Mouse (Mus musculus): ENCODE results near the gene Rpl7l1. TPM values are rescaled to one million over a fixed set of nuclear protein-coding genes. Genes with fewer than 3 reads are reported as not detected.
A peak's percentile ranks its signal among the peaks of the same experiment; 100 is the strongest.

Rpl7l1 gene
- polyA plus RNA-seq, 1 experiment from 2014 or later, result 140 TPM

DNA sequence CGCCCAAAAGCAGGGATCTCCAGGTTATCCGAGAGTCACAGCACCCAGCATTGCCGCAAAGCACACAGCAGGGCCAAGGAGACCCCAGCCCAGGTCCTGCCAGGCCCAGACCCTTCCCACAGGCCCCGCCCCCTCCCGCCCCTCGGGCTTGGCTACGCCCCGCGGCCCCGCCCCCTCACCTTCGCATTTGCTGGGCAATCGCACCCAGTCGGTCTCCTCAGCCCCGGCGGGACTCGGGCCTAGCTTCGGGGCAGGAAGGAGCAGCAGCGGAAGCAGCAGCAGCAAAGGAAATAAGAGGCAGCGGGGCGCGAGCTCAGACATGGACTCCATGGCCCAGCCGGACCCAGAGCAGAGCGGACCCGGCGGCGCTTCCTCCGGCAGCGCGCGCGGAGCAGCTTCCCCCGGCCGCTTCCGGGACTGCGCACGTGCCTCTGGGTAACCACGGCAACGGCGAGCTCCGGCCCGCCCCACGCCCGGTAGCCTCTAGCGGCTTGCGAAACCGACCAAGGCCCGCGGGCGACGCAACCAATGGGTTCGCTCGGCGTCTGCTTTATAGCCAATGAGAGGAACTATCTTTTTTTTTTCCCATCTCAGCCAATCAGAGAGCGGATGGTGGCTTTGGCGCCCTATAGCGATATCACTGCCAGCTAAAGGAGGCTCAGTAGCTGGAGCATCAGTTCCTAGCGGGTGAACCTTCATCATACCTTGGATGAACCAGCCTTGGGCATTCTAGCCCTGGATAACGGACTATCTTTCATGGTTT, 30.5 kb downstream of the Rpl7l1 start, which contains the start of gene Cnpy3:
Cnpy3 (minus strand) TSS at position 421 of the 763 bp plus-strand sequence.
- Histone ChIP-seq H3K9me3 (replicated peaks) (no peaks in the 10 kb centered on the region), H3K4me1 (peaks cover 41% of the 10 kb centered on the region), H3K36me3 (peaks cover 22% of the 10 kb centered on the region), H3K27ac (peak within 1 kb of the TSS; percentile 89), H3K4me2 (peak within 1 kb of the TSS; percentile 95), H3K27me3 (replicated peaks) (peaks cover 10% of the 10 kb centered on the region; the same call in 1 of the 2 replicates), H3K4me3 (peak within 1 kb of the TSS; percentile 86), H3K9ac (peak within 1 kb of the TSS; percentile 80)
- under 1% methylated on average over 58 of the region's 58 CpGs for whole genome bisulfite sequencing (ENCODE audit: insufficient replicate concordance)
- ATAC-seq, result peak; percentile 99

DNA sequence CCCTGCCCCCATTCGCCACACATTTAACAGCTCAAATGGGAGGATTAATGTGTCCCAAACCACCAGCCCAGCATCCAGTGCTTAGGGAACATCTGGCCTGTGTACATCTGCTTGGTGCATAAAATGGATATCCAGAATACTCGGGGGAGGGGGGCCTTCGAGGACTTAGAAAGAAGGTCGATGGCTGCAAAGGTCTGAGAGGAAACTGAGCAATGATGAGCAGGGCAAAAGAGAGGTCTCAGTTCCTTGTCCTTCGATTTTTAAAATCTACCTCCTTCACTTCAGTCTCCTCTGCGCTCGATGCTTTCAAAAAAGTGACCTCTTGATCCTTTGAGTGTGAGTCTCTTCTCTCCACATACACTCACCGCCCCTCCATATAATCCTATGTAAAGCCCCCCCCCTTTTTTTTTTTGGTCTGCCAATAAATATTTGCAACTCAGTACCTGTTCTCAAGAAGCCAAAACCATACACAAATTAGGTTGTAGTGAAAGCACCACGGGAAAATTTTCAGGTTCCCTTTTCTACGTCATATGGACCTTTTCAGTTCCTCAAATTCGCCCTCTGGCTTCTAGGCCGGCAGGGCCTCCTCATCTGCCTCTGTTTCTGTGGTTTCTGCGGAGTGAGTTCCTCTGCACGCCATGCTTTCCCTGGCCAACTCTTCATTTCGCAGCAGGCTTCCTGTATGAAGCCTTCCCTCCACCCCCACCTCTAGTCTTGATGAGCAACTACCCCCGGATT, 31.2 kb downstream of the Rpl7l1 start:
- WGBS (ENCODE audit: insufficient replicate concordance), result 13% methylated on average over 16 of the region's 16 CpGs
- peak; percentile 10; the same call in 1 of the 2 replicates for ATAC-seq
- H3K4me3 ChIP-seq, result peak overlapping the region; percentile 86
- peak overlapping the region; percentile 80 for H3K9ac ChIP-seq
- peak overlapping the region; percentile 89 for H3K27ac ChIP-seq
- peaks cover 41% of the 10 kb centered on the region for H3K4me1 ChIP-seq
- peaks cover 29% of the 10 kb centered on the region for H3K36me3 ChIP-seq
- peak overlapping the region; percentile 95 for H3K4me2 ChIP-seq
- peaks cover 5% of the 10 kb centered on the region; the same call in 1 of the 2 replicates for H3K27me3 ChIP-seq (replicated peaks)
- H3K9me3 ChIP-seq (replicated peaks), result no peaks in the 10 kb centered on the region

DNA sequence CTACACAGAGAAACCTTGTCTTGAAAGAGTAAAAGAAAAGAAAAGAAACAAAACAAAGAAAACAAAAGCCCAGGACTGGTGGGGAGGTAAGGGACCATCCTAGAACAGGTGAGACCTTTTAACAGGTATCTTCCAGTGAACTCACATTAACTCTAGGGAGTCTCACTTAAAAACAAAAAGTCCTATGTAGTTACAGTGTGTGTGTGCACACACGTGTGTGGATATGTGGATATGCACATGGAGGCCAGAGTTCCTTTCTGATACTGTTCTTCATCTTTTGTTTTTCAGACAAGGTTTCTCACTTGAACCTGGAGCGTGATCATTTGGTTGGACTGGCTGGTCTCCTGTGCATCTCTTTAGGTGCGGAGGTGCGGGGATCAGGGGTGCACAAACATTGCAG, 31.9 kb downstream of the Rpl7l1 start:
- Histone ChIP-seq H3K27ac (peak overlapping the region; percentile 89), H3K9ac (peak overlapping the region; percentile 80), H3K4me1 (peaks cover 41% of the 10 kb centered on the region), H3K4me2 (peak overlapping the region; percentile 95), H3K36me3 (peaks cover 36% of the 10 kb centered on the region), H3K9me3 (replicated peaks) (no peaks in the 10 kb centered on the region), H3K4me3 (peak overlapping the region; percentile 86), H3K27me3 (replicated peaks) (no peaks in the 10 kb centered on the region)
- 69% methylated on average over 4 of the region's 4 CpGs for WGBS (ENCODE audit: insufficient replicate concordance)
- ATAC-seq, result no peak

DNA sequence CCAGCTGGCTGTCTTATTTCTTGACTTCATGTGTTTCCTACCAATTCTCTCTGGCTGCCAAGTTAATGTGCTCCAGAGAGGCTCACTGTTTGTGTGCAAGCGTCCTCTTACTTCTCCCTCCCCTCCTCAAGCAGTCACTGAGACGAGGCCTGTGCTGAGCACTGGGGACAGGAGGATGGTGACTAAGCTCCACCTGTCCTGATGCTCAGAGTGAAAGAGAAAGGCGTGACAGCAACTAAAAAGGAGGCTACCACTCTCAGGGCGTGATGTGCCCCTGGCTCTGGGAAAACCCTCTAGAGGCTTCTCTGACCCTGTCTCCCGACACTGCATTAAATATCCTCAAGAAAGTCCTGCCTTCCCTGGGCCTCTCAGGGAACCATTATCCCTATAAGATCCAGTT, 33.2 kb downstream of the Rpl7l1 start:
- no peak for ATAC-seq
- no peak overlapping the region for H3K4me2 ChIP-seq
- no peaks in the 10 kb centered on the region for H3K27me3 ChIP-seq (replicated peaks)
- H3K27ac ChIP-seq, result no peak overlapping the region
- no peaks in the 10 kb centered on the region for H3K9me3 ChIP-seq (replicated peaks)
- H3K4me1 ChIP-seq, result peaks cover 41% of the 10 kb centered on the region
- 79% methylated on average over 5 of the region's 5 CpGs for WGBS (ENCODE audit: insufficient replicate concordance)
- H3K36me3 ChIP-seq, result peaks cover 47% of the 10 kb centered on the region
- 0 out of 2 replicates have a peak overlapping the region, but pooled peaks have one; percentile 2 for H3K9ac ChIP-seq
- H3K4me3 ChIP-seq, result no peak overlapping the region

DNA sequence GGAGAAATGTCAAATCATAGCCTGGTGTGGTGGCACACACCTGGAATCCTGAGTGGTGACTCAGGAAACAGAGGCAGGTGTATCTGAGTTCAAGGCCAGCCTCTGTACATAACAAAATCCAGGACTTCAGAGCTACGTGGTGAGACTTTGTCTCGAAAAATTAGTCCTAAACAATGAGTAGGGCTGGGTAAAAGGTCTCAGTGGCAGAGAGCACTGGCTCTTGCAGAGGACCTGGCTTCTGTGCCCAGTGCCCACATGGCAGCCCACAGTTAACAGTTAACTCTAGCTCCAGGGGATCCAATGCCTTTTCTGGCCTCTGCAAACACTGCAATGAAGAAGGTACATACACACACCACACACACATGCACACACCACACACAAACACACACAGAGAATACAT, 34.7 kb downstream of the Rpl7l1 start:
- Histone ChIP-seq H3K36me3 (peaks cover 61% of the 10 kb centered on the region), H3K27ac (no peak overlapping the region)

DNA sequence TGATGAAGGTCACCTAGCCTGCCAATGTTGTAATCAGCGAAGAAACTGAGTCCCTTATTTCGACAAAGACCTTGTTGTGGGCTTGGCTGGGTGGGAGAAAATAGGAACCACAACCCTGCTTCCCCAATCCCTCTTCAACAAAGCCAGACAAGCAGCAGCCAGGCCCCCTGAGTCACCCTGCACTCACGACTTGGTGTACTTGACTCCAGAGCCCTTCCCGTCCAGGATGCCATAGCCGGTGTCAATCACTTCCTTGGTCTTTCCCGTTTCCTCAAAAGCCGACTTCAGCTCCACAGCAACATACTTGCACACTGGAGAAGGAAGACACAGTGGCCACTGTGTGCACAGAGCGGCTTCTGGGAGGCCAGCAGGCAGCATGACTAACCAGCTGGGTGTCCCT, 35.2 kb downstream of the Rpl7l1 start:
- H3K4me1 ChIP-seq, result peaks cover 41% of the 10 kb centered on the region
- H3K36me3 ChIP-seq, result peaks cover 67% of the 10 kb centered on the region
- no peaks in the 10 kb centered on the region for H3K27me3 ChIP-seq (replicated peaks)
- H3K9ac ChIP-seq, result no peak overlapping the region
- no peaks in the 10 kb centered on the region for H3K9me3 ChIP-seq (replicated peaks)
- no peak overlapping the region for H3K4me3 ChIP-seq
- WGBS (ENCODE audit: insufficient replicate concordance), result 71% methylated on average over 8 of the region's 8 CpGs
- no peak for ATAC-seq
- no peak overlapping the region for H3K27ac ChIP-seq
- no peak overlapping the region for H3K4me2 ChIP-seq

More for the DNA sequence above, 34.7 kb downstream of the Rpl7l1 start:
- no peak overlapping the region for H3K4me2 ChIP-seq
- WGBS (ENCODE audit: insufficient replicate concordance), result 79% methylated on average over 2 of the region's 2 CpGs
- H3K4me3 ChIP-seq, result no peak overlapping the region
- peaks cover 41% of the 10 kb centered on the region for H3K4me1 ChIP-seq
- no peaks in the 10 kb centered on the region for H3K9me3 ChIP-seq (replicated peaks)
- H3K27me3 ChIP-seq (replicated peaks), result no peaks in the 10 kb centered on the region
- ATAC-seq, result no peak
- H3K9ac ChIP-seq, result no peak overlapping the region

DNA sequence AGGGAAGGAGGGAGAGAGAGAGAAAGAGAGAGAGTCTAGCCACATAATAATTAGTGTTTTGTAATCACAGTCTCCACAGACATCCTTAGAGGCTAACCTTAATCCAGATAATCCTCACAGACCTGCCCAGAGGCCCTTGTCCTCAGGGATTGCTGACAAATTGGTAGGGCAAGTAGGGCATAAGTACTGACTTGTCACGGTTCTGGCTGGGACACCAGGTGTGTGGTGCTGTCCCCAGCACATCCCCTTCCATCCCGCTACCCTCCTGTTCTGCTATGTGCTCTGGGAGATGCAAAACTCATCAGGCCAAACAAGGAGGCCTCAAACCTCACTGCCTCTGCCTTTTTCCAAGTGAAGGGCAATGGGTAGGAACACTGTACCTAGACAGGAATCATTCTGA, 37.0 kb downstream of the Rpl7l1 start:
- Histone ChIP-seq H3K9me3 (replicated peaks) (no peaks in the 10 kb centered on the region), H3K4me1 (peaks cover 41% of the 10 kb centered on the region), H3K36me3 (peaks cover 78% of the 10 kb centered on the region), H3K4me2 (no peak overlapping the region), H3K4me3 (no peak overlapping the region), H3K9ac (no peak overlapping the region), H3K27me3 (replicated peaks) (no peaks in the 10 kb centered on the region), H3K27ac (no peak overlapping the region; the same call in 1 of the 2 replicates)
- ATAC-seq, result no peak
- 79% methylated on average over 2 of the region's 2 CpGs for WGBS (ENCODE audit: insufficient replicate concordance)

DNA sequence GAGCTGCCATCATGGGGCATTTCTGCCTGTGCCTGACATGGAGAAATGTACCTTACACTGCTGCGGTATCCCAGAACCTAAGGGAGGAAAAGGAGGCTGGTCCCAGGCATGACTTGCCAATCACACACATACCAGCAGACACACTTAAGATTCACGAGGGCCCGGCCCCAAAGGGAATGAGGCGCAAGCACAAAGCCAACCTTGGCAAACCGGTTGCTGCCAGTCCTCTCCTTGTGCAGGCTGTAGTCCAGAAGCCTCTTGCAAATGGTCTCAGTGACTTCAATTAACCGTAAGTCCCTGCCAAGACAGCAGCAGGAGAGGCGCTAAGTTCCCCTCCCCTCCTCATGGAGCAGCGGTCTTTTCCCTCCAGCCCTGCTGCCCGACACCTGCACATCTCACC, 39.5 kb downstream of the Rpl7l1 start:
- H3K4me2 ChIP-seq, result no peak overlapping the region
- peaks cover 24% of the 10 kb centered on the region for H3K4me1 ChIP-seq
- peaks cover 69% of the 10 kb centered on the region for H3K36me3 ChIP-seq
- no peaks in the 10 kb centered on the region for H3K9me3 ChIP-seq (replicated peaks)
- no peak overlapping the region for H3K27ac ChIP-seq
- no peaks in the 10 kb centered on the region for H3K27me3 ChIP-seq (replicated peaks)
- ATAC-seq, result no peak
- H3K4me3 ChIP-seq, result no peak overlapping the region
- 91% methylated on average over 9 of the region's 9 CpGs for WGBS (ENCODE audit: insufficient replicate concordance)
- H3K9ac ChIP-seq, result no peak overlapping the region

DNA sequence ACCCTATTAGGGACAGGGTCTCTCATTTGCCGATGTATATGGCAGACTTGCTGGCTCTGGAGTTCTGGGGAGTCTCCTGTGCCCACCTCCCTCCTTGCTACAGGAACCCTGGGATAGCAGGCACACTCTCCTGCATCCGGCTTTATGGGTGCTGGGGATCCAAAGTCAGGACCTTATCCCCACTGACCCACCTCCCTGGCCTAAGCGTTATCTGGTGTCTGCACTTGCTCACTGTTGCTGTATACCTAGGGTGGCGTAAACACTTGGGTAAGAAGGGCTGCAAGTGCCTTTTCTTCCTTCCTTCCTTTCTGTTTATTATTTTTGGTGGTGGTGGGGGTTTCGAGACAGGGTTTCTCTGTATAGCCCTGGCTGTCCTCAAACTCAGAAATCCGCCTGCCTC, 41.2 kb downstream of the Rpl7l1 start:
- Histone ChIP-seq H3K9me3 (replicated peaks) (no peaks in the 10 kb centered on the region), H3K27me3 (replicated peaks) (no peaks in the 10 kb centered on the region), H3K36me3 (peaks cover 62% of the 10 kb centered on the region), H3K4me3 (no peak overlapping the region), H3K27ac (peak overlapping the region; percentile 78), H3K4me2 (peak overlapping the region; percentile 27), H3K9ac (0 out of 2 replicates have a peak overlapping the region, but pooled peaks have one; percentile 9), H3K4me1 (peaks cover 20% of the 10 kb centered on the region)
- ATAC-seq, result peak; percentile 92
- WGBS (ENCODE audit: insufficient replicate concordance), result 63% methylated on average over 6 of the region's 6 CpGs

DNA sequence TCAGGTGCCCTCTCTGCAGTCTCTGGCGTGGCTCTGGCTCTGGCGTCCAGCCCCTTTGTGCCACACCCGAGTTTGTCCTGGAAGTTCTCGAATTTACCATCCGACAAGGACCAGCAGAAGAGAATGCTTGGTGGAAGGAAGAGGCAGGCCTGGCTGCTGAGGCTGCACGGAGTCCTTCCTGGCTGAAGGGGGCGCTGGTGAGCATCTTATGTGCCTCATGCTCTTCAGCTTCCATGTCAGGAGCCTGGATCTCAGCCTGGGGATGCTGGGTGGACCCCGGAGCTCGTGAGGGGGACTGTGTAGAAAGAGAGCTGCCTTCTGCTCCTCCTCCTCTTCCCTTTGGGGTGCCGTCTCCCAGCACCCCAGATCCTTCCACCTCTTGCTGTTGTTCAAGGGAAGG, 46.3 kb downstream of the Rpl7l1 start:
- peak; percentile 28; the same call in 1 of the 2 replicates for ATAC-seq
- peak overlapping the region; percentile 46; the same call in 1 of the 2 replicates for H3K27ac ChIP-seq
- H3K27me3 ChIP-seq (replicated peaks), result no peaks in the 10 kb centered on the region
- H3K4me2 ChIP-seq, result no peak overlapping the region
- WGBS (ENCODE audit: insufficient replicate concordance), result 47% methylated on average over 9 of the region's 10 CpGs
- H3K9ac ChIP-seq, result no peak overlapping the region
- no peak overlapping the region for H3K4me3 ChIP-seq
- H3K4me1 ChIP-seq, result peaks cover 8% of the 10 kb centered on the region
- peaks cover 27% of the 10 kb centered on the region for H3K36me3 ChIP-seq
- no peaks in the 10 kb centered on the region for H3K9me3 ChIP-seq (replicated peaks)

DNA sequence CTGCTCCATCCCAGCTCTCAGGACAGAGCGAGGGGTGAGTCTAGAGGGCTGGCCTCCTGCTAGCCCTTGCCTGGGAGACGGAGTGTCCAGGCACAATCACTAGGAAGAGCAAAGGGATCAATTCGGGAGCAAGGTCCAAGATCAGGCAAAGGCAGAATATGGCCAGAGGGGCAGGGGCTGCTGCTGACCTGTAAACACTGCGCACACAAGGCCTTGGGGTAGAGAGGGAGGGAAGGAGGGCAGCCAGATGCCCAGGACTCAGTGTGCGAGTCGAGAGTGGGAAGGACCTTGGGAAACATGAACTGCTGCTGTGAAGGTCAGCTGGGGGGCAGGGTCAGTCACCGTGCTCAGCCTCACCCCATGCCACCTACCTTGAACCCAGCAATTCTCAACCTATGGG, 47.2 kb downstream of the Rpl7l1 start:
- Histone ChIP-seq H3K9ac (no peak overlapping the region), H3K4me2 (no peak overlapping the region), H3K9me3 (replicated peaks) (no peaks in the 10 kb centered on the region)

DNA sequence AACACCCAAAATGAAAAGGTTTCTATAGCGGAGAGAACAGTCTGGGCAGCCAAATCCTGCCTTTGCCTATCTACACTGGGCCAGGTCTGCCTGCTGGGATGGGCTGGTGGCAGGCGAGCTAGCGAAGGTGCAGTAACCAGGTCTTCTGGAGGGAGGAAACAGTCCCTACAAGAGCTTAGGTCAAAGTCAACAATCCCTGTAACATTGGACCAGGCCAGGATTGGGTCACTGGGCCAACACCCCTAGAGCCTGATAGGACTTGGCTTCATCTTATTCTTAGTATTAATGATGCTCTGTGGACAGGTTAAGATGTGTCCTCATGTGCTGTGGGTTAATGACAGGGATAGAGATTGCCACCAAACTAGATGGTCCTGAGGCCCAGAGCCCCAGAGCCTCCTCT, 48.4 kb downstream of the Rpl7l1 start:
- Histone ChIP-seq H3K4me3 (no peak overlapping the region), H3K9ac (no peak overlapping the region), H3K4me2 (no peak overlapping the region), H3K4me1 (0 out of 2 replicates have a peak, but pooled peaks cover 6% of the 10 kb centered on the region), H3K27ac (0 out of 2 replicates have a peak overlapping the region, but pooled peaks have one; percentile 12), H3K9me3 (replicated peaks) (no peaks in the 10 kb centered on the region), H3K36me3 (peaks cover 24% of the 10 kb centered on the region), H3K27me3 (replicated peaks) (peaks cover 14% of the 10 kb centered on the region)
- WGBS (ENCODE audit: insufficient replicate concordance), result 75% methylated on average over 3 of the region's 3 CpGs
- ATAC-seq, result peak; percentile 6; the same call in 1 of the 2 replicates

More for the DNA sequence above, 47.2 kb downstream of the Rpl7l1 start:
- peaks cover 25% of the 10 kb centered on the region for H3K36me3 ChIP-seq
- peak; percentile 50; the same call in 1 of the 2 replicates for ATAC-seq
- 0 out of 2 replicates have a peak, but pooled peaks cover 6% of the 10 kb centered on the region for H3K4me1 ChIP-seq
- peaks cover 1% of the 10 kb centered on the region; the same call in 1 of the 2 replicates for H3K27me3 ChIP-seq (replicated peaks)
- 76% methylated on average over 7 of the region's 7 CpGs for WGBS (ENCODE audit: insufficient replicate concordance)
- 0 out of 2 replicates have a peak overlapping the region, but pooled peaks have one; percentile 42 for H3K27ac ChIP-seq
- no peak overlapping the region for H3K4me3 ChIP-seq
